Mouse (Mus musculus): ENCODE results near the gene Dner. TPM values are rescaled to one million over a fixed set of nuclear protein-coding genes. Genes with fewer than 3 reads are reported as not detected.

Dner gene
- polyA plus RNA-seq, 1 experiment from 2014 or later = 6.6 TPM

- Histone ChIP-seq H3K4me3 (ENCODE audit: low read depth, low read length) (no peak overlapping the region), H3K27me3 (ENCODE audit: control insufficient read depth, insufficient read depth, low read length) (no peaks in the 10 kb centered on the region), H3K4me2 (ENCODE audit: low read depth, low read length) (no peak overlapping the region), H3K9ac (replicated peaks; ENCODE audit: low read length) (no peak overlapping the region), H3K4me1 (ENCODE audit: control insufficient read depth, insufficient read depth, low read length) (no peaks in the 10 kb centered on the region), H3K9me3 (replicated peaks; ENCODE audit: control insufficient read depth, low read length) (no peaks in the 10 kb centered on the region), H3K36me3 (replicated peaks; ENCODE audit: control insufficient read depth, insufficient read depth, low read depth, low read length) (no peaks in the 10 kb centered on the region), H3K27ac (replicated peaks; ENCODE audit: low read depth, low read length) (no peak overlapping the region)
- ATAC-seq (replicated peaks; ENCODE audit: insufficient number of reproducible peaks, low FRiP score, low TSS enrichment, low read depth) (no peak), DNase-seq (ENCODE audit: low spot score) (no peak)
- WGBS = 66% methylated on average over 9 of the region's 9 CpGs
Observed at GRCm38 (mm10) chr1:84417761-84418238, 278.2 kb downstream of the Dner start.

- 56% methylated on average over 6 of the region's 6 CpGs for WGBS
- no peaks in the 10 kb centered on the region for H3K4me1 ChIP-seq (ENCODE audit: control insufficient read depth, insufficient read depth, low read length)
- H3K9me3 ChIP-seq (replicated peaks; ENCODE audit: control insufficient read depth, low read length) = no peaks in the 10 kb centered on the region
- no peak overlapping the region for H3K27ac ChIP-seq (replicated peaks; ENCODE audit: low read depth, low read length)
- H3K4me3 ChIP-seq (ENCODE audit: low read depth, low read length) = no peak overlapping the region
- no peaks in the 10 kb centered on the region for H3K36me3 ChIP-seq (replicated peaks; ENCODE audit: control insufficient read depth, insufficient read depth, low read depth, low read length)
- no peak for DNase-seq (ENCODE audit: low spot score)
- H3K9ac ChIP-seq (replicated peaks; ENCODE audit: low read length) = no peak overlapping the region
- no peaks in the 10 kb centered on the region for H3K27me3 ChIP-seq (ENCODE audit: control insufficient read depth, insufficient read depth, low read length)
- H3K4me2 ChIP-seq (ENCODE audit: low read depth, low read length) = no peak overlapping the region
- no peak for ATAC-seq (replicated peaks; ENCODE audit: insufficient number of reproducible peaks, low FRiP score, low TSS enrichment, low read depth)
Observed at GRCm38 (mm10) chr1:84417276-84417675, 278.7 kb downstream of the Dner start.

- Histone ChIP-seq H3K36me3 (replicated peaks; ENCODE audit: control insufficient read depth, insufficient read depth, low read depth, low read length) (no peaks in the 10 kb centered on the region), H3K27me3 (ENCODE audit: control insufficient read depth, insufficient read depth, low read length) (no peaks in the 10 kb centered on the region), H3K4me3 (ENCODE audit: low read depth, low read length) (no peak overlapping the region), H3K4me1 (ENCODE audit: control insufficient read depth, insufficient read depth, low read length) (no peaks in the 10 kb centered on the region), H3K4me2 (ENCODE audit: low read depth, low read length) (no peak overlapping the region), H3K27ac (replicated peaks; ENCODE audit: low read depth, low read length) (no peak overlapping the region), H3K9ac (replicated peaks; ENCODE audit: low read length) (no peak overlapping the region), H3K9me3 (replicated peaks; ENCODE audit: control insufficient read depth, low read length) (no peaks in the 10 kb centered on the region)
- ATAC-seq (replicated peaks; ENCODE audit: insufficient number of reproducible peaks, low FRiP score, low TSS enrichment, low read depth) = no peak
- WGBS = 84% methylated on average over 3 of the region's 3 CpGs
- no peak for DNase-seq (ENCODE audit: low spot score)
Observed at GRCm38 (mm10) chr1:84414464-84414863, 281.6 kb downstream of the Dner start.

- no peak overlapping the region for H3K9ac ChIP-seq (replicated peaks; ENCODE audit: low read length)
- 85% methylated on average over 2 of the region's 2 CpGs for WGBS
- no peak for ATAC-seq (replicated peaks; ENCODE audit: insufficient number of reproducible peaks, low FRiP score, low TSS enrichment, low read depth)
- H3K4me1 ChIP-seq (ENCODE audit: control insufficient read depth, insufficient read depth, low read length) = no peaks in the 10 kb centered on the region
- H3K36me3 ChIP-seq (replicated peaks; ENCODE audit: control insufficient read depth, insufficient read depth, low read depth, low read length) = no peaks in the 10 kb centered on the region
- no peak overlapping the region for H3K27ac ChIP-seq (replicated peaks; ENCODE audit: low read depth, low read length)
- H3K9me3 ChIP-seq (replicated peaks; ENCODE audit: control insufficient read depth, low read length) = no peaks in the 10 kb centered on the region
- no peaks in the 10 kb centered on the region for H3K27me3 ChIP-seq (ENCODE audit: control insufficient read depth, insufficient read depth, low read length)
- H3K4me3 ChIP-seq (ENCODE audit: low read depth, low read length) = no peak overlapping the region
- no peak for DNase-seq (ENCODE audit: low spot score)
- H3K4me2 ChIP-seq (ENCODE audit: low read depth, low read length) = no peak overlapping the region
Observed at GRCm38 (mm10) chr1:84409514-84409913, 286.5 kb downstream of the Dner start.

GRCm38 (mm10) chr1:84408873-84409272, 287.1 kb downstream of the Dner start:
- no peaks in the 10 kb centered on the region for H3K27me3 ChIP-seq (ENCODE audit: control insufficient read depth, insufficient read depth, low read length)

GRCm38 (mm10) chr1:84406891-84407290, 289.1 kb downstream of the Dner start:
- H3K4me3 ChIP-seq (ENCODE audit: low read depth, low read length) = no peak overlapping the region
- H3K9ac ChIP-seq (replicated peaks; ENCODE audit: low read length) = no peak overlapping the region
- H3K4me2 ChIP-seq (ENCODE audit: low read depth, low read length) = no peak overlapping the region
- ATAC-seq (replicated peaks; ENCODE audit: insufficient number of reproducible peaks, low FRiP score, low TSS enrichment, low read depth) (no peak), DNase-seq (ENCODE audit: low spot score) (no peak)
- no peaks in the 10 kb centered on the region for H3K4me1 ChIP-seq (ENCODE audit: control insufficient read depth, insufficient read depth, low read length)
- H3K27ac ChIP-seq (replicated peaks; ENCODE audit: low read depth, low read length) = no peak overlapping the region
- H3K9me3 ChIP-seq (replicated peaks; ENCODE audit: control insufficient read depth, low read length) = no peaks in the 10 kb centered on the region
- H3K36me3 ChIP-seq (replicated peaks; ENCODE audit: control insufficient read depth, insufficient read depth, low read depth, low read length) = no peaks in the 10 kb centered on the region
- H3K27me3 ChIP-seq (ENCODE audit: control insufficient read depth, insufficient read depth, low read length) = no peaks in the 10 kb centered on the region
- WGBS = 78% methylated on average over 4 of the region's 4 CpGs

More at GRCm38 (mm10) chr1:84408873-84409272, 287.1 kb downstream of the Dner start:
- H3K4me2 ChIP-seq (ENCODE audit: low read depth, low read length) = no peak overlapping the region
- no peaks in the 10 kb centered on the region for H3K9me3 ChIP-seq (replicated peaks; ENCODE audit: control insufficient read depth, low read length)
- H3K4me3 ChIP-seq (ENCODE audit: low read depth, low read length) = no peak overlapping the region
- WGBS = 66% methylated on average over 2 of the region's 2 CpGs
- H3K4me1 ChIP-seq (ENCODE audit: control insufficient read depth, insufficient read depth, low read length) = no peaks in the 10 kb centered on the region
- ATAC-seq (replicated peaks; ENCODE audit: insufficient number of reproducible peaks, low FRiP score, low TSS enrichment, low read depth) (no peak), DNase-seq (ENCODE audit: low spot score) (no peak)
- no peaks in the 10 kb centered on the region for H3K36me3 ChIP-seq (replicated peaks; ENCODE audit: control insufficient read depth, insufficient read depth, low read depth, low read length)
- H3K27ac ChIP-seq (replicated peaks; ENCODE audit: low read depth, low read length) = no peak overlapping the region
- no peak overlapping the region for H3K9ac ChIP-seq (replicated peaks; ENCODE audit: low read length)

- no peaks in the 10 kb centered on the region for H3K27me3 ChIP-seq (ENCODE audit: control insufficient read depth, insufficient read depth, low read length)
- 82% methylated on average over 5 of the region's 5 CpGs for WGBS
- H3K9me3 ChIP-seq (replicated peaks; ENCODE audit: control insufficient read depth, low read length) = no peaks in the 10 kb centered on the region
- no peak for ATAC-seq (replicated peaks; ENCODE audit: insufficient number of reproducible peaks, low FRiP score, low TSS enrichment, low read depth)
- no peak overlapping the region for H3K27ac ChIP-seq (replicated peaks; ENCODE audit: low read depth, low read length)
- H3K9ac ChIP-seq (replicated peaks; ENCODE audit: low read length) = no peak overlapping the region
- H3K4me1 ChIP-seq (ENCODE audit: control insufficient read depth, insufficient read depth, low read length) = no peaks in the 10 kb centered on the region
- no peak overlapping the region for H3K4me2 ChIP-seq (ENCODE audit: low read depth, low read length)
- DNase-seq (ENCODE audit: low spot score) = no peak
- no peaks in the 10 kb centered on the region for H3K36me3 ChIP-seq (replicated peaks; ENCODE audit: control insufficient read depth, insufficient read depth, low read depth, low read length)
- H3K4me3 ChIP-seq (ENCODE audit: low read depth, low read length) = no peak overlapping the region
Observed at GRCm38 (mm10) chr1:84405551-84406290, 290.3 kb downstream of the Dner start.

GRCm38 (mm10) chr1:84404880-84405279, 291.1 kb downstream of the Dner start:
- no peak overlapping the region for H3K9ac ChIP-seq (replicated peaks; ENCODE audit: low read length)
- 44% methylated on average over 12 of the region's 12 CpGs for WGBS
- no peaks in the 10 kb centered on the region for H3K27me3 ChIP-seq (ENCODE audit: control insufficient read depth, insufficient read depth, low read length)
- no peak overlapping the region for H3K4me3 ChIP-seq (ENCODE audit: low read depth, low read length)
- H3K4me2 ChIP-seq (ENCODE audit: low read depth, low read length) = no peak overlapping the region
- no peaks in the 10 kb centered on the region for H3K36me3 ChIP-seq (replicated peaks; ENCODE audit: control insufficient read depth, insufficient read depth, low read depth, low read length)
- H3K4me1 ChIP-seq (ENCODE audit: control insufficient read depth, insufficient read depth, low read length) = no peaks in the 10 kb centered on the region
- no peak overlapping the region for H3K27ac ChIP-seq (replicated peaks; ENCODE audit: low read depth, low read length)
- no peak for DNase-seq (ENCODE audit: low spot score)
- no peaks in the 10 kb centered on the region for H3K9me3 ChIP-seq (replicated peaks; ENCODE audit: control insufficient read depth, low read length)
- no peak for ATAC-seq (replicated peaks; ENCODE audit: insufficient number of reproducible peaks, low FRiP score, low TSS enrichment, low read depth)
